Mouse (Mus musculus) lung, postnatal 0 days (tissue): ENCODE measurements around the gene P2rx4.

Source experiments
- CTCF ChIP-seq: IDR thresholded peaks from 2 replicates; pipeline ENCODE4 v1.5.1; 2016; ENCODE audit warnings: antibody characterized with exemption, mild to moderate bottlenecking
- EP300 ChIP-seq: IDR thresholded peaks from 2 replicates; pipeline ENCODE4 v1.6.1; 2016; ENCODE audit warnings: antibody characterized with exemption, mild to moderate bottlenecking, control low read depth

GRCm38 (mm10) chr5:122756144-122756543 lies 48.8 kb downstream of the P2rx4 start:
- TF ChIP-seq CTCF: no peak
- no peak for TF ChIP-seq EP300
